Mouse (Mus musculus) lung, postnatal 0 days (tissue): ENCODE measurements around the gene Tmub1.

Source experiments
- CTCF ChIP-seq: IDR thresholded peaks from 2 replicates; pipeline ENCODE4 v1.5.1; 2016; ENCODE audit warnings: antibody characterized with exemption, mild to moderate bottlenecking
- EP300 ChIP-seq: IDR thresholded peaks from 2 replicates; pipeline ENCODE4 v1.6.1; 2016; ENCODE audit warnings: antibody characterized with exemption, mild to moderate bottlenecking, control low read depth

DNA sequence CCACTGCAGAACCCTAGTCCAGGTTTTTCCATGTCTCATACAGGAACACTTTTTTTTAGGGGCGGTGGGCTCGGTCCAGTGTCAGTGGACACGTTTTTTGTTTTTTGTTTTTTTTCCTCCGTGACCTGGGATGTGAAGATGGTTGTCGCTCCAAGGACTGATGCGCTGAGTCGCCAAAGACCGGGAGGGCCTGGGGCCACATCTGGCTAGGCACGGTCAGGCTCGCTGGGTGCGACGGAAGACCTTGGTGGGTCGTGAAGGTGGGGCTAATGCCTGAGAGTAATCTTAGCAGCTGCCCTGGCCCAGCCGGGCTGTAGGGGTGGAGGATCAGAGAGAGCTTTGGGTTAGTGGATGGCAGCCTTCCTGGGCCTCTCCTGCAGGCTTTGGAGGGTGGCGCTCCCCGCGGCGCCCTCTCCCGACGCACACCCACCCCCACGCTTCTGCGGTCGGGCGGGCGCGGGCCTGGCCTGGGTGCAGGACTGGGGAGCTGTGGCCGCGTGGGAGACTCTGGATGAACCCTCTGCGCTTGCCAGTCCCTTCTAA lies 5.1 kb upstream of the Tmub1 start:
- TF ChIP-seq CTCF (peak; percentile 26), EP300 (no peak)
